Mouse (Mus musculus) kidney, embryonic 16.5 days (tissue): ENCODE measurements around the gene Aff3. TPM values are rescaled to one million over a fixed set of nuclear protein-coding genes. Genes with fewer than 3 reads are reported as not detected.

Experiments used
- ATAC-seq: fragments of 200-750 bp; cut with Nextera tagmentation; 2 replicates; pipeline ENCODE4 v1.8.0; 2017; ENCODE audit warnings: moderate TSS enrichment; ENCODE audit not compliant: low FRiP score, low TSS enrichment
- H3K27ac ChIP-seq: fragments of 300-500 bp; sonication (generic); 2 replicates; pipeline ENCODE4 v1.5.1; 2014; ENCODE audit warnings: low read length
- H3K27me3 ChIP-seq: fragments of 300-500 bp; sonication (generic); 2 replicates; pipeline ENCODE4 v1.6.1; 2014; ENCODE audit warnings: low read length, control low read depth, mixed read lengths; ENCODE audit not compliant: insufficient read depth
- H3K36me3 ChIP-seq: fragments of 300-500 bp; sonication (generic); 2 replicates; pipeline ENCODE4 v1.6.1; 2014; ENCODE audit warnings: low read length, control low read depth, mixed read lengths; ENCODE audit not compliant: insufficient read depth
- H3K4me1 ChIP-seq: fragments of 300-500 bp; sonication (generic); 2 replicates; pipeline ENCODE4 v1.6.1; 2014; ENCODE audit warnings: low read length, control low read depth, mixed read lengths; ENCODE audit not compliant: insufficient read depth
- H3K4me2 ChIP-seq: fragments of 300-500 bp; sonication (generic); replicated peaks from 2 replicates; pipeline ENCODE4 v1.6.1; 2014; ENCODE audit warnings: low read depth, low read length
- H3K4me3 ChIP-seq: fragments of 300-500 bp; sonication (generic); 2 replicates; pipeline ENCODE4 v1.5.1; 2014; ENCODE audit warnings: mild to moderate bottlenecking, low read length
- H3K9ac ChIP-seq: fragments of 300-500 bp; sonication (generic); replicated peaks from 2 replicates; pipeline ENCODE4 v1.6.1; 2014; ENCODE audit warnings: low read length
- H3K9me3 ChIP-seq: fragments of 300-500 bp; sonication (generic); 2 replicates; pipeline ENCODE4 v1.6.1; 2016; ENCODE audit warnings: low read length, control low read depth
- WGBS: fragments of 180-500 bp; shearing (Covaris S2); extraction: QIAGEN DNeasy Blood & Tissue Kit; methylation state at CpG from one replicate; pipeline ENCODE4 v1.1.7; 2014; 5-methylcytosine and 5-hydroxymethylcytosine counted together
- polyA plus RNA-seq: library from polyadenylated mRNA; unstranded; fragments of >200 nt; fragmentation: Nextera tagmentation; extraction: Ambion mirVana; gene quantifications from 2 replicates; pipeline ENCODE4 v1.2.1, GENCODE M21; 2015

The Aff3 gene
- polyA plus RNA-seq, 1 experiment from 2014 or later, result 4.0 TPM

GRCm38 (mm10) chr1:38554546-38554945, 110.2 kb downstream of the Aff3 start:
- Histone ChIP-seq H3K4me1 (0 out of 2 replicates have a peak, but pooled peaks cover 11% of the 10 kb centered on the region), H3K36me3 (no peaks in the 10 kb centered on the region), H3K27me3 (no peaks in the 10 kb centered on the region), H3K27ac (no peak overlapping the region), H3K4me3 (no peak overlapping the region), H3K4me2 (no peak overlapping the region), H3K9ac (no peak overlapping the region), H3K9me3 (no peaks in the 10 kb centered on the region)
- 86% methylated on average over 3 of the region's 3 CpGs for WGBS
- ATAC-seq, result no peak

DNA sequence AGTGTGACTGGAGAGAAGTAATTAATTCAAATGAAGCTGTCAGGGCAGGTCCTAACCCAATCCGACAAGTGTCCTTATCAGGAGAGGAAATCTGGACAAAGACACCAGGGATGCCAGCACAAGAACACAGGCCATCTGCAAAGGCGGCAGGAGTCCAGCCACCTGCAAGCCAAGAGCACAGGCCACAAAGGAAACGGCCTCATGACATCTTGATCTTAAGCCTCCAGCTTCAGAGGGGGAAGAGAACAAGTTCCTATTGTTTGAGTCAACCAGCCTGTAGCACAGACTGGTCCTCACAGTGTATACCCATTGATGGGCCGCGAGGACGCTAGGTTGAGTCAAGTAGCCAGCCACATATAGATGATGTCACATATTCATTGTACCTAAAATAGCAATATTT, 111.7 kb downstream of the Aff3 start:
- Histone ChIP-seq H3K36me3 (no peaks in the 10 kb centered on the region), H3K4me3 (no peak overlapping the region), H3K27me3 (no peaks in the 10 kb centered on the region), H3K27ac (no peak overlapping the region), H3K4me1 (0 out of 2 replicates have a peak, but pooled peaks cover 19% of the 10 kb centered on the region), H3K9me3 (no peaks in the 10 kb centered on the region), H3K9ac (no peak overlapping the region), H3K4me2 (no peak overlapping the region)
- 58% methylated on average over 6 of the region's 6 CpGs for WGBS
- ATAC-seq, result no peak

DNA sequence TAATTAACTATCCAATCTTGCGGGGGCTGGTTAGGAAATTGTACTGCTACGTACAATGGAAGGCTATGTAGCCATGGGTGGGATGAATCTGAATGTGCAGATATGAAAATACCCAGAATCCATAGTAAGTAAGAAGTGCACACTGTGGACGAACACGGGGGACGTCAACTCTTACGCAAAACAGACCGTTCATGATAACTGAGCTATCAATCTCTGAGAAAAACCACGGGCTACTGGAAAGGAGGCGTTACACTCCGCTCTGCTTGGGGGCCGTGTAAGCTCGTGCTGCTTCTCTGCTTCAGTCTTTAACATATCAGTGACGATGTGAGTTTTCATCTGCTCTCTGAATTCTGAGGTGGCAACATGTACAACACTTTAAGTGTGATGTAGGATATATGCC, 114.2 kb downstream of the Aff3 start:
- Histone ChIP-seq H3K4me2 (no peak overlapping the region), H3K36me3 (no peaks in the 10 kb centered on the region), H3K4me3 (no peak overlapping the region), H3K27ac (no peak overlapping the region), H3K9ac (no peak overlapping the region), H3K9me3 (no peaks in the 10 kb centered on the region), H3K27me3 (no peaks in the 10 kb centered on the region), H3K4me1 (peaks cover 26% of the 10 kb centered on the region)
- ATAC-seq, result no peak
- WGBS, result 75% methylated on average over 13 of the region's 13 CpGs

DNA sequence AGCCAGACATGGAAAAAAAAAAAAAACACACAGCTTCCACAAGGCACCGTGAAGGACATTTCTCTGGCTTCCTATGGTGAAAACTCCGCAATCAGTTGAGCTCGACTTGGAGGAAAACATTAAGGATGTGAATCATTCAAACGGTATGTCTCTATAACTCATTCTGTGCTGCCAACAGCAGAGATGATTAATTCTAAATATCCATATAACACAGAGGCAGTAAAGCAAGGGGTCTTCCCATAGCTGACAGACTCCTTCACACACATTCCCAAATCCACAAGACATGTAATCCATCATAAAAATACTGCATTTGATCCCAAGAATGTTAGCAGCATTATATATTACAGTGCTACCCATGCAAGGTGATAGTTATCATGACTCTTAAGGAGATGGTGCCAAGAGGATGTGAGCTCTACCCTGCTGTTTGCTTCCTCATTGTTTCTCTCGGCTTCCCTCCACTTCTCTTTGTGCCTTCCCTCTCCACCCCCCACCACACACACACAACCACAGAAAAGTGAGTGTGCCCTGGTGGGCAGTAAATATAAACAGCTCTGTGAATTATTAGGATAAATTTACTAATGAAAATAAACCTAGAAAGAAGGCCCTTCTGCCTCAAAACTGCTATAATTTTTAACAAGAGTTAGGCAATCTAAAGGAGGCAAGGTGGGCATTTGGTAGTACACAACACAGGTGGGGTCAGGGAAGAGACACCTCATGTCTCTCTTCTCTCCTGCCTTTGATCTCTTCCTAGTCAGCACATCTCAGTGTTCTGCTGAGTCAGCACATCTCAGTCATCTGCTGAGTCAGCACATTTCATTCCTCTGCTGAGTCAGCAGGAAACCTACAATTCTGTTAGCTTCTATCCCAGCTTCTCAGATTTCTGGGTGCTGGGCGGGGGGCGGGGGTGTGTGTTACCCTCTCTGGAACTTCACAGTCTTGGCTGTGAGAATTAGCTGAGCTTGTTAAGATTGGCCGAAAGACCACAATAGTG, 115.8 kb downstream of the Aff3 start:
- H3K4me2 ChIP-seq, result no peak overlapping the region
- no peak overlapping the region for H3K9ac ChIP-seq
- H3K9me3 ChIP-seq, result no peaks in the 10 kb centered on the region
- H3K4me1 ChIP-seq, result peaks cover 37% of the 10 kb centered on the region
- H3K36me3 ChIP-seq, result no peaks in the 10 kb centered on the region
- no peaks in the 10 kb centered on the region for H3K27me3 ChIP-seq
- 53% methylated on average over 8 of the region's 8 CpGs for WGBS
- H3K4me3 ChIP-seq, result no peak overlapping the region
- ATAC-seq, result no peak
- H3K27ac ChIP-seq, result no peak overlapping the region

DNA sequence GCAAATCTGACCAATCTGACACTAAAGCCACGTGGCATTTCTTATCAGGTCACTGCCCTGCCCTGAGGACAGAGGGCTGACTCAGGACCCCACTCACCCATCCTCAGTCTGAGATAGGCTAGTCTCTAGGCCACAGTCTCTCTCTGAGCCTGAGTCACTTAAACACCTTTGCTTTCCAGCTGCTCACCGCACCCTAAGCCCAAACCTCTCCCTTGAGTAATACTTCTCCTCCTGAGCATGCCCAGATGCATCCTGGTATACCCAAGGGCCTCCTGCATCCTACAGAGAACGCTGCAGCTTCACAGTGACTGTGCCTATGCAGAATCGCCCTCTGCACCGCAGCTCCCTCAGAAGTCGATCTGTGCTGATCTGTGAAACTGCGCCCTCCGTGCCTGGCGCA, 117.1 kb downstream of the Aff3 start:
- H3K4me1 ChIP-seq, result peaks cover 29% of the 10 kb centered on the region
- ATAC-seq, result no peak
- H3K4me2 ChIP-seq, result no peak overlapping the region
- no peaks in the 10 kb centered on the region for H3K9me3 ChIP-seq
- 85% methylated on average over 9 of the region's 9 CpGs for WGBS
- no peaks in the 10 kb centered on the region for H3K27me3 ChIP-seq
- H3K36me3 ChIP-seq, result no peaks in the 10 kb centered on the region
- no peak overlapping the region for H3K9ac ChIP-seq
- no peak overlapping the region for H3K27ac ChIP-seq
- no peak overlapping the region for H3K4me3 ChIP-seq

GRCm38 (mm10) chr1:38546696-38547095, 118.1 kb downstream of the Aff3 start:
- Histone ChIP-seq H3K9me3 (no peaks in the 10 kb centered on the region), H3K36me3 (no peaks in the 10 kb centered on the region), H3K27me3 (no peaks in the 10 kb centered on the region), H3K27ac (no peak overlapping the region), H3K4me1 (peaks cover 27% of the 10 kb centered on the region), H3K4me3 (no peak overlapping the region), H3K4me2 (no peak overlapping the region), H3K9ac (no peak overlapping the region)
- 71% methylated on average over 7 of the region's 7 CpGs for WGBS
- ATAC-seq, result no peak

- Histone ChIP-seq H3K9ac (0 out of 2 replicates have a peak overlapping the region, but pooled peaks have one; percentile 33), H3K4me2 (peak overlapping the region; percentile 7; the same call in 1 of the 2 replicates), H3K4me1 (peaks cover 27% of the 10 kb centered on the region), H3K4me3 (no peak overlapping the region; the same call in 1 of the 2 replicates), H3K27ac (peak overlapping the region; percentile 17; the same call in 1 of the 2 replicates), H3K27me3 (no peaks in the 10 kb centered on the region), H3K36me3 (no peaks in the 10 kb centered on the region), H3K9me3 (no peaks in the 10 kb centered on the region)
- WGBS, result 5% methylated on average over 12 of the region's 12 CpGs
- peak; percentile 69; the same call in 1 of the 2 replicates for ATAC-seq
Measured at GRCm38 (mm10) chr1:38545282-38545945, 119.3 kb downstream of the Aff3 start.

- no peak overlapping the region for H3K4me3 ChIP-seq
- peaks cover 26% of the 10 kb centered on the region for H3K4me1 ChIP-seq
- H3K27ac ChIP-seq, result no peak overlapping the region
- ATAC-seq, result no peak
- WGBS, result 36% methylated on average over 3 of the region's 3 CpGs
- H3K27me3 ChIP-seq, result no peaks in the 10 kb centered on the region
- no peaks in the 10 kb centered on the region for H3K9me3 ChIP-seq
- no peak overlapping the region for H3K9ac ChIP-seq
- H3K4me2 ChIP-seq, result no peak overlapping the region
- H3K36me3 ChIP-seq, result no peaks in the 10 kb centered on the region
Measured at GRCm38 (mm10) chr1:38544501-38544900, 120.3 kb downstream of the Aff3 start.

DNA sequence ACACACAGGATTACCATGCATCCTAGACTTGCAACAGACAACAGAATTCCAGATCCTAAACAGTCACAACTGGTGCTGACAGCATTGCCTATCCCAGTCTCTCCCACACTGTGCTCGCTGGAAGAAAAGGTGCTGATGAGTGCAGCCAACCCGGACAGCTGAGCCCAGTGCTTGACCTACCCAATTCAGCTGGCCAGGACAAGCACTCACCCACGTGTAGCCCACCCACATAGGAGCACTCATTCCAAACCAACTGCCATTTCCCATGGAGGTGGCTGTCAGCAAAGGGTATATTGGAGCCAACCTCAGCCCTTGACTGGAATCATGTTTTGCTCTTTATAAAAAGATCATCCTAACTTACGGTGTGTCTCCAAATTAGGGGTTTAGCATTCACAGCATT, 123.2 kb downstream of the Aff3 start:
- H3K36me3 ChIP-seq, result no peaks in the 10 kb centered on the region
- no peaks in the 10 kb centered on the region for H3K9me3 ChIP-seq
- WGBS, result 61% methylated on average over 4 of the region's 4 CpGs
- H3K4me1 ChIP-seq, result peaks cover 18% of the 10 kb centered on the region
- no peak overlapping the region for H3K4me2 ChIP-seq
- H3K4me3 ChIP-seq, result no peak overlapping the region
- no peak overlapping the region for H3K27ac ChIP-seq
- H3K9ac ChIP-seq, result no peak overlapping the region
- ATAC-seq, result no peak
- no peaks in the 10 kb centered on the region for H3K27me3 ChIP-seq
